Mouse (Mus musculus) midbrain, embryonic 10.5 days (tissue): ENCODE results near the gene Hhip. TPM values are rescaled to one million over a fixed set of nuclear protein-coding genes. Genes with fewer than 3 reads are reported as not detected.

Source experiments
- DNase-seq: peaks from one replicate; pipeline ENCODE4 v3.0.0-alpha.2; 2017; ENCODE audit warnings: low spot score
- H3K27ac ChIP-seq: fragments of 300-500 bp; sonication (generic); replicated peaks from 2 replicates; pipeline ENCODE4 v1.5.1; 2016; ENCODE audit warnings: mild to moderate bottlenecking
- H3K27me3 ChIP-seq: fragments of 300-500 bp; sonication (generic); 2 replicates; pipeline ENCODE4 v1.6.1; 2016; ENCODE audit warnings: low read depth, mild to moderate bottlenecking; ENCODE audit not compliant: poor library complexity, severe bottlenecking
- H3K36me3 ChIP-seq: fragments of 300-500 bp; sonication (generic); 2 replicates; pipeline ENCODE4 v1.6.1; 2016; ENCODE audit warnings: mild to moderate bottlenecking, moderate library complexity
- H3K4me1 ChIP-seq: fragments of 300-500 bp; sonication (generic); 2 replicates; pipeline ENCODE4 v1.6.1; 2016
- H3K4me3 ChIP-seq: fragments of 300-500 bp; sonication (generic); 2 replicates; pipeline ENCODE4 v1.5.1; 2016; ENCODE audit warnings: mild to moderate bottlenecking, moderate library complexity
- H3K9me3 ChIP-seq: fragments of 300-500 bp; sonication (generic); replicated peaks from 2 replicates; pipeline ENCODE4 v1.6.1; 2016; ENCODE audit warnings: mild to moderate bottlenecking
- WGBS: fragments of 180-500 bp; shearing (Covaris S2); methylation state at CpG from one replicate; pipeline ENCODE4 v1.1.7; 2016; 5-methylcytosine and 5-hydroxymethylcytosine counted together
- polyA plus RNA-seq: library from polyadenylated mRNA; unstranded; fragments of >200 nt; fragmentation: Nextera tagmentation; extraction: Ambion mirVana; gene quantifications from 2 replicates; pipeline ENCODE4 v1.2.1, GENCODE M21; 2016

The Hhip gene
- 4.1 and 4.7 TPM in 2 replicates for polyA plus RNA-seq

DNA sequence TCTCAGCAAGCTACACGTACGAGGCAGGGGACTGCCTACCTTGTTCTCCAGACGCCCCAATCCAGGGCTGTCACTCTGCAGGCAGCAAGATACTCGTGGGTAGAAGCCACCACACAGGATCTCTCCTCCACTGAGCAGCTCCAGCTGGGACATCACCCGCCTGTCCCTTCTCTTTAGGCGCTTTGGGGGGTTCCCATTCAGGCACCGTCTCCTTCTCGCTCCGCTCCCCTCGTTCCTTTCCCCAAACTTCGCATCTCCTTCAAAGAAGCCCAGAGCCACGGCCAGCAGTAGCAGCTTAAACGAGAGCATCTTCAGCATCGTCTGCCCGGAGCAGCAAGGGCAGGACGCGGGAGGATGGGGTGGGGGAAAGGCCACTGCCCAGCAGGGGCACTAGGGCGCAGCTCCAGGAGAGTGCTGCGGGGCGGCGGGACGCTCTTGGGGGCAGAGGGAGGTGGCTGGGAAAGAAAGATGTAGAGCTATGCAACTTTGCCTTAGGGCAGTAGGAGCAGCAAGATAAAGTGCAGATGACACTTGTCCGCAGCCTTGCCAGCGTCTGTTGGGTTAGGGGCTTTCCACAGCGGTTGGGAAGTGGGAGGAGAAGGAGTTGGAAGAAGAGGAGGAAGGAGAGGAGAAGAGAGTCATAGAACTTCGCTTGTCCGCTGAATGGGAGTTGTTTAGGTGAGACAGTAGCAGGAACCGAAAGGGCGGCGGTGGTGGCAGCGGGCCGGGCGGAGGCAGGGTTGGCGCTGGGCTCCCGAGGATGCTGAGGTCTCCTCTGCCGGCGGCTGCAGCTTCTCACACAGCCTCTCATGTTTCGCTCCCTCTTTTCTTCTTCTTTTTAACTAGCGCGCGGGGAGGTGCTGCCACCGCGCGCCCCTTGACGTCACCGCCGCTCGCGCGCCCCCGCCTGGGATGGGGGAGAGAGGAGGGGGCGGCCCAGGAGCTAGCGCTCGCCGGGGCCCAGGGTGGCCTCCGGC is at the start of gene Hhip:
TSS of gene Hhip (minus strand) at position 809 of the 977 bp plus-strand sequence.
- H3K27ac ChIP-seq, result peak within 1 kb of the TSS; percentile 78
- under 1% methylated on average over 40 of the region's 56 CpGs for WGBS
- H3K4me3 ChIP-seq, result peak within 1 kb of the TSS; percentile 68
- no peaks in the 10 kb centered on the region for H3K36me3 ChIP-seq
- peaks cover 95% of the 10 kb centered on the region for H3K27me3 ChIP-seq
- peak; percentile 64 for DNase-seq
- H3K4me1 ChIP-seq, result peaks cover 55% of the 10 kb centered on the region
- H3K9me3 ChIP-seq, result no peaks in the 10 kb centered on the region

DNA sequence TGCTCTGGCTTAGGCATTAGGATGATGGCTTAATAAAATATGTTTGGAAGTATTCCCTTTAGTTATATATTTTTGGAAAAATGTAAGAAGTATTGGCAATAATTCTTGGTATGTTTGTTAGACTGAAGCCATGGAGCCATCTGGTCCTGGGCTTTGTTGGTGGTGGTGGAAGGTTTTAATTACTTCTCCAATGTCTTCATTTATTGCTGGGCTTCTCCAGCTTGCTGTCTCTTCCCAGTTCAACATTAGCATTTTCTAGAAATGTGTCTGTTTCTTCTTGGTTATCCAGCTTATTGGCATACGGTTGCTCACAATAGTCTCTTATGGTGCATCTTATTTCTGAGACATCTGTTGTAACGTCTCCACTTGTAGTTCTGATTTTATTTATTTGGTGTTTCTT is 29.2 kb upstream of the Hhip start:
- Histone ChIP-seq H3K4me3 (no peak overlapping the region), H3K27me3 (no peaks in the 10 kb centered on the region), H3K4me1 (no peaks in the 10 kb centered on the region), H3K9me3 (no peaks in the 10 kb centered on the region), H3K27ac (no peak overlapping the region), H3K36me3 (no peaks in the 10 kb centered on the region)
- WGBS, result 94% methylated on average over 2 of the region's 2 CpGs
- no peak for DNase-seq

DNA sequence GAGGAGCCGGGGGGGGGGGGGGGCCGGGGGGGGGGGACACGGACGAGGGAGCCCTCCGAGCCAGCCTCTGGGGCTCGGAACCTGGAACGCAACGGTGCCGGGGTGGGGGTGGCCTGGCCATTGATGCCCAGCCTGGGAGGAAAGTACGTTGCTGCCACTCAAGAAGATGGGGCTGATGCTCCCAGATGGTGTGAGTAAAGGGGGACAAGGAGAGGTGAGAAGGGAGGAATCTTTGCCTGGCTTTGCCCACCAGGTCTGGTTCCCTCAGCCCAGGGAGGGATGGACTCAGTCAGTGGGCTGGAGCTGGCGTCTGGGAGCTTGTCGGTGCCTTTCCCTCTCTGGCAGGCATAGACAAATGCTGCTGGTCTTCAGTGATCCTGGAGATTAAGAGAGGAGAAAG is 387 bp upstream of the Hhip start:
- no peak for DNase-seq
- Histone ChIP-seq H3K4me1 (peaks cover 52% of the 10 kb centered on the region), H3K36me3 (no peaks in the 10 kb centered on the region), H3K27ac (peak overlapping the region; percentile 78), H3K9me3 (no peaks in the 10 kb centered on the region), H3K4me3 (peak overlapping the region; percentile 68), H3K27me3 (peaks cover 90% of the 10 kb centered on the region)
- WGBS, result 2% methylated on average over 8 of the region's 12 CpGs

DNA sequence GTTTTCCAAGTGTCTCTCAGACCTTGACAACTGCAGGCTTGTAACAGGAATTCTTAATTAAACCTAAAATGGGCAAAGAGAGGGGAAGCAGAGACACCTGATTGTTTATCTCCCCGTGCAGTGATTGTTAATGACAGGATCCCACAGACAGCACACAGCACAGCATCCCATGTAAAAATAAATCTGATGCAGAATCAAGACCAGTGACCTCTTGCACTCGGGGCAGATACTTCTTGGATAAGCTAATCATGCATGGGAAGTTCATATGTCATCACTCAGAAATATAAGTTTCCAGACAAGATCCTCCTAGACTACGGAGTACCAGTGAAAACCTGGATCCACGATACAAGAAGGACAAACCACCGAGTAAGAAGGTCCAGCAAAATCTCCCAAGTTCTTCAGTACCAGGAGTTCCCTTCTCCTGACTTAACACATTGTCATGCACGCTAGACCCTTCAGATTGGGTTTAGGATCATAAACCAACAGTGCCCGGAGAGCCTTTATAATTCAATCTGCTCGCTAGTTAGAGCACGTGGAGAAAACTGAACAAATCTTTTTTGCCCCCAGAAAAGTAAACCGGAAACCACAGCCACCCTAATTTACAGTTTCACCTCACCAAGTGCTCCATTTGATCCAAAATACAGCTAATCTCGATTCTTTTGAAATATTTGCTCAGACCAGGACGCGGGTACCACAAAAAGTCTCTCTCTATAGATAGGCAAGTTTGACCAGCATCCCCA is 1.3 kb downstream of the Hhip start:
- peaks cover 58% of the 10 kb centered on the region for H3K4me1 ChIP-seq
- WGBS, result 7% methylated on average over 13 of the region's 13 CpGs

DNA sequence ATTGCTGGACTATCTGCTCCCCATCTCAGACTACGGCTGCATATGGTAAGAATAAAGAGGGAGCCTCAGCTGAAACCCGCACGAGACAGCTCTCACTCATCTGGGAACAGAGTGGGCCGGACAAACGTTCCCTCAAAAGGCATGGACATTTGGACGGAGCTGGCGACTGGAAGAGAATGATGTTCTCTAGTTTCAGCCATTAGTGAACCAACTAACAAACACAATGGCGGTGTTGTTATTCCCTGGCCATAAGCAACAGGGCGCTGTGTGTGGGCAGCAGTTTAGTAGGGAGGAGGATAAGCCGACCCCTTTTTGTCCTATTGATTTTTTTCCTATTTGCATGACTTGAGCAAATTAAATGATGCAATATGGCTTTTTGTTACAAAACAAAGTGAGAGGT is 2.0 kb downstream of the Hhip start:
- Histone ChIP-seq H3K27ac (peak overlapping the region; percentile 38; the same call in 1 of the 2 replicates), H3K4me1 (peaks cover 60% of the 10 kb centered on the region)

More for the DNA sequence above, 1.3 kb downstream of the Hhip start:
- no peaks in the 10 kb centered on the region for H3K36me3 ChIP-seq
- H3K4me3 ChIP-seq, result peak overlapping the region; percentile 68
- peak overlapping the region; percentile 78 for H3K27ac ChIP-seq
- no peak for DNase-seq
- no peaks in the 10 kb centered on the region for H3K9me3 ChIP-seq
- H3K27me3 ChIP-seq, result peaks cover 95% of the 10 kb centered on the region

DNA sequence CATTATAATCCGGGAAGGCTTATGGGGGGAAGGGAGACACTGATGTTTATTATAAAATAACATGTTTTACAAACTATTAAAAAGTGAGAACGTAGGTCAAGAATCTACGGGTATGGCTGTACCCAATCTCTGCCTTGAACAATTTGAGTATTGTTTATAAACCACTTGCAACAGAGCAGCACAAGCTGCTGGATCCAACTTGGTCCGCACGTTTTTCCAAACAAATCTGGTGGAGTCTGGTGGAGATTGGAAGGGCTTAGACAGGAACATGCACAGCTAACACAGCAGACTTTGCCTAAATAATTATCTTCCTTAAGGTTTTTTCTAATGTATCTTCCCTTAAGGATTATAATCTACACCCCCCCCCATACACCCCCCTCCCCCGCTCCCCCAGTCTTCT is 2.7 kb downstream of the Hhip start:
- Histone ChIP-seq H3K4me1 (peaks cover 60% of the 10 kb centered on the region), H3K4me3 (peak overlapping the region; percentile 68), H3K27ac (0 out of 2 replicates have a peak overlapping the region, but pooled peaks have one; percentile 38), H3K27me3 (peaks cover 96% of the 10 kb centered on the region), H3K36me3 (no peaks in the 10 kb centered on the region), H3K9me3 (no peaks in the 10 kb centered on the region)
- WGBS, result 48% methylated on average over 6 of the region's 6 CpGs
- no peak for DNase-seq

More for the DNA sequence above, 2.0 kb downstream of the Hhip start:
- Histone ChIP-seq H3K4me3 (peak overlapping the region; percentile 68), H3K36me3 (no peaks in the 10 kb centered on the region), H3K9me3 (no peaks in the 10 kb centered on the region), H3K27me3 (peaks cover 96% of the 10 kb centered on the region)
- WGBS, result 4% methylated on average over 10 of the region's 10 CpGs
- peak; percentile 47 for DNase-seq

DNA sequence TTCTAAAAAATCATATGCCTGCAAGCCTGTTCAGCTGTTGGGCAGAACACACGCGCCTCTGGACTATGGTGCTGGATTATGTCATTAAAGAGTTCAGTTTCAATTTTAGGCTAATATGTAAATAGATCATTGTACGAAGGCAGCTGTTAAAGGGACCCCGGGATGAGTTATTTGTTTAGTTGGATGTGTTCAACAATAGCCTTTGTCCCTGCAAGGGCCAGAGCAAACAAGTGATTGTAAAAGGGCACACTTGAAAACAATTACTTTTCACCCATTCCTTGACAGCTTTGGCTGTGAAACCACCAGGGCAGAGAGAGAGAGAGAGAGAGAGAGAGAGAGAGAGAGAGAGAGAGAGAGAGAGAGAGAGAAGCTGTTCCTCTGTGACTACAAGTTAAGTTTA is 3.6 kb downstream of the Hhip start:
- 14% methylated on average over 4 of the region's 4 CpGs for WGBS
- Histone ChIP-seq H3K4me3 (peak overlapping the region; percentile 4; the same call in 1 of the 2 replicates), H3K36me3 (no peaks in the 10 kb centered on the region), H3K4me1 (peaks cover 60% of the 10 kb centered on the region), H3K27me3 (peaks cover 96% of the 10 kb centered on the region), H3K9me3 (no peaks in the 10 kb centered on the region), H3K27ac (no peak overlapping the region)
- no peak for DNase-seq

DNA sequence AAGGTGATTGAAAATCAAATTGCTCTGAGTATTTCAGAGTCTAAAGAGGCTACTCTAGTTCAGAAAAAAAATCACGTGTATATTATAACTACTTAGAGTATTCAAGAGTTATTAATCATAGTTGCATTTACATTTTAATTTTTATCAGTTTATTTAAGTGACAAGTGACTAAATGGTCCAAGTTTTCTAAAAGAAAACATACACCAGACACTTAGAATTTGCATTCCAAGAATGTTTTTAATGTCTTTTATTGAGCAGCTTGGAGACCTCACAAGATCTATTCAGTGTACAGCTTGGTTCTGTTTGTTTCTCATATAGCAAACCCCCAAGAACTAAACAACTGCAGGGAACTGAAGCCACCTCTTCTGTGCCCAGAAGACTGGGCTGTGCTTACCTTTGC is 5.0 kb downstream of the Hhip start:
- Histone ChIP-seq H3K4me1 (peaks cover 53% of the 10 kb centered on the region), H3K9me3 (no peaks in the 10 kb centered on the region), H3K4me3 (no peak overlapping the region), H3K27me3 (peaks cover 97% of the 10 kb centered on the region), H3K36me3 (no peaks in the 10 kb centered on the region), H3K27ac (no peak overlapping the region)
- WGBS, result 83% methylated on average over 1 of the region's 1 CpGs
- DNase-seq, result no peak

DNA sequence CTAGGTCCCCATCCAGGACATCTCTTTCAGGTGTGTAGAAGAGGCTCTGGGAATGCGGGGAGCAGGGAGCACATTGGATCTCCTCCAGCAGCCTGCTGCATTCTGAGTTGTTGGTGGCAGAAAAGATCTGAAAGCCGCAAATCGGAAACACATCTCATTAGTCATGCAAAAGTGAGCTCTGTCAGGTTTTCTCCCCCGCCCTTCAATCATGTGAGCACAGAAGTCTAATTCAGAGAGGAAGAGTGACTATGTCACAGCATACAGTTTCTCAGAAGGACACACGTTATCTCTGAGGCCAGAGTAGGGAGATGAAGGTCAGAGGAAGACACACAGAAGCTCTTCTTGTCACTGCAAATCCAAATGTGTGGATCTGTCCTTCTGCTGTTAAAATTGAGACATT is 6.3 kb downstream of the Hhip start:
- Histone ChIP-seq H3K27me3 (peaks cover 96% of the 10 kb centered on the region), H3K9me3 (no peaks in the 10 kb centered on the region), H3K36me3 (peaks cover 3% of the 10 kb centered on the region; the same call in 1 of the 2 replicates), H3K4me1 (peaks cover 41% of the 10 kb centered on the region), H3K4me3 (no peak overlapping the region), H3K27ac (no peak overlapping the region)
- 47% methylated on average over 5 of the region's 5 CpGs for WGBS
- no peak for DNase-seq

DNA sequence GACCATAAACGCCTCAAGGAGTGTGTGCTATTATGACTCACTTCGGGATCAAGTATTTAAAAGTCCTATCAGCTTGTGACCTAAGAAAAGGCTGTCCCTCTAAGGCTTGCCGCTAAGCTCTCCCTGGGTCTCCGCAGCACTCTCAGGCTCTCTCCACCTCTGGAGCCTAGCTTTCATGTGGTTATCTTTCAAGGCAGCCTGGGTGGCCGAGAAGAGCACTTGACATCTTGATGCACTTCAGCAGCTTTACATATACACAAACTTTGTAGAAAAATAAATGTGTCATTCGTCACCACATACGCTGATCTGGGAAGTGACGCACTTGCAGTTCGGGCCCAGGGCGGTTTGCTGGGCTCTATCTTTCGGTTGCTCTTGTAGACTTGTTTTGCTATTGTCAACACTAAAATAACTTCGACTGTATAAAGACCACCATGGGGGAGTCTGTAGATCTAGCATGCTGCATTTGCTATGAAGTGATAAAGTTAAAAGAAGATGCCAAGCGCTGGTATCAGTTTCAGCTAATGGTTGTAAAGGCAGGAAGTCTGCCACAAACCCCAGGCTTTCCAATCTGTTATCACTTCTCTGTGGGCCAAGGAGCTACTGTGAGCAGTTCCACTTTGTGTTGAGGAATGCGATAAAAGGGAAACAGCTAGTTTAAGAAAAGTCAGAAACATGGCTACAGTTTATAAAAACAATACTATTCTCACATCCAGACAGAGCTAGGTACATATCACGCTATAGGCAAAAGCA is 8.4 kb downstream of the Hhip start:
- peak; percentile 8 for DNase-seq
- WGBS, result 78% methylated on average over 15 of the region's 15 CpGs
- Histone ChIP-seq H3K27ac (no peak overlapping the region), H3K27me3 (peaks cover 96% of the 10 kb centered on the region), H3K4me1 (peaks cover 20% of the 10 kb centered on the region), H3K9me3 (no peaks in the 10 kb centered on the region), H3K4me3 (no peak overlapping the region), H3K36me3 (peaks cover 3% of the 10 kb centered on the region; the same call in 1 of the 2 replicates)

DNA sequence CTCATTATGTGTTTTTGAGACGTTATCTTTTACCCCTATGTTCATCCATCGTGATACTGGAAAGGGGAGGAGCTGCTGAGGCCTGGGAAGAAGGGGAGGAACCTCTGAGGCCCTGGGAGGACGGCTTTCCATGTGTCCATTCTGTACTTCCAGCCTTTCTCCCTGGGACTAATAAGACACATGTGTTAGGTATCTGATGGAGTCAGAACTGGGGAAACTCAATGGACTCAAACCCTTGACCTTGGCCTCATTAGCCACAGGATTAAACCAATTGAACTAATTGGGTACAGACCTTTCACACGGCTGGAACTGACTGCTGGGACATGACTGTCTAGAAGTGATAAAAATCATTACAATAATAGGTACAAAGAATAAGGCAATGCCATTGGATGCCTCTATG is 9.6 kb downstream of the Hhip start:
- Histone ChIP-seq H3K4me1 (peaks cover 8% of the 10 kb centered on the region), H3K27ac (no peak overlapping the region), H3K4me3 (no peak overlapping the region), H3K9me3 (no peaks in the 10 kb centered on the region), H3K27me3 (peaks cover 84% of the 10 kb centered on the region), H3K36me3 (peaks cover 3% of the 10 kb centered on the region; the same call in 1 of the 2 replicates)
- DNase-seq, result no peak
- WGBS, result 62% methylated on average over 4 of the region's 4 CpGs

DNA sequence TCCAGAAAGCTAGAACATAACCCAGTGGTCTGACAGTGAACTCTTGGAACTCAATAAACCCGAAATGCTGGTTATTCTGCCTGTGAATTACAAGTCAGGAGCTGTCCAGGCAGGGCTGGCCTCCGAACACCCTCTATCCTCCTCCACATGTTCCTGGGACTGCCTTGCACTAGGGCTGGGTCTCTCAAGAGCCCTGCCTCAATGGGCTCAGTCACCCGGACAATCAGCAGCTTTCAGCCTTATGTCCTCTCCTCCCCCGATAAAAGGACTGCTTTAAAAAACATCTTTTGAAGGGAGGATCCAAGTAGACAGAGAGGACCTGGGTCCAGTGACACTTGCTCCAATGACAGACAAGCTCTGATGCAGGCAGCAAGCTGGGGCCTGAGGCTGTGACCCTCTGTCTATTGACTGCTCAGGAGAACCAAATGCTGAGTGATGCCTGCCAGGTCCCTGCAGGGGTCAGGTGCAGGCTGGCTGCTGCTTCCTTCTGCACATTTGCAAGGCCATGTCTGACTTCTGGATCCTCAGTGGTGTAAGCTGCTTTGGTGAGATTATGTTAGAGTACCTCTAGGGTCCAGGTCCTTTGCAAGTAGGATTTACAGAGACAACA is 20.1 kb downstream of the Hhip start:
- 27% methylated on average over 4 of the region's 4 CpGs for WGBS
- Histone ChIP-seq H3K36me3 (no peaks in the 10 kb centered on the region), H3K9me3 (no peaks in the 10 kb centered on the region), H3K4me3 (no peak overlapping the region), H3K4me1 (peaks cover 30% of the 10 kb centered on the region), H3K27me3 (peaks cover 23% of the 10 kb centered on the region), H3K27ac (no peak overlapping the region)
- DNase-seq, result peak; percentile 23
